Mouse (Mus musculus): ENCODE results near the gene Olfr1359.
A peak's percentile ranks its signal among the peaks of the same experiment; 100 is the strongest.
"Not testable (repeated sequence)": the region's sequence is repeated elsewhere in the genome, so short reads cannot be mapped to it uniquely, and the experiment has no call there.

The Olfr1359 gene

GRCm38 (mm10) chr13:21722993-21723836 is 25.3 kb downstream of the Olfr1359 start:
- DNase-seq (ENCODE audit: low spot score in 2 of 2): no peak

- no peak for DNase-seq (ENCODE audit: low spot score in 2 of 2)
These were observed 30.1 kb downstream of the Olfr1359 start for GRCm38 (mm10) chr13:21727948-21728572.

GRCm38 (mm10) chr13:21729544-21729943 is 31.6 kb downstream of the Olfr1359 start:
- no peak for DNase-seq (ENCODE audit: low spot score in 2 of 2)

- DNase-seq (ENCODE audit: low spot score in 2 of 2): no peak
These were observed 35.6 kb downstream of the Olfr1359 start for GRCm38 (mm10) chr13:21733466-21733865.

GRCm38 (mm10) chr13:21734010-21734905 is 36.3 kb downstream of the Olfr1359 start:
- peak; percentile 76 to 82 for DNase-seq (ENCODE audit: low spot score in 2 of 2)

- DNase-seq (ENCODE audit: low spot score in 2 of 2): peak; percentile 39 to 61
These were observed 37.2 kb downstream of the Olfr1359 start, which contains the start of gene Hist1h4j for GRCm38 (mm10) chr13:21734906-21735767. Hist1h4j (plus strand) TSS chr13:21735064.

GRCm38 (mm10) chr13:21745006-21745405 is 47.1 kb downstream of the Olfr1359 start:
- no peak for DNase-seq (ENCODE audit: low spot score in 2 of 2)

- DNase-seq (ENCODE audit: low spot score in 2 of 2): no peak
These were observed 51.7 kb downstream of the Olfr1359 start for GRCm38 (mm10) chr13:21749387-21750158.

GRCm38 (mm10) chr13:21750159-21751017 is 52.5 kb downstream of the Olfr1359 start, which contains the start of gene Hist1h4k:
Hist1h4k (minus strand) TSS chr13:21750505.
- DNase-seq (ENCODE audit: low spot score in 2 of 2): peak; percentile 79 to 86

GRCm38 (mm10) chr13:21751417-21751816 is 53.5 kb downstream of the Olfr1359 start:
- no peak for DNase-seq (ENCODE audit: low spot score in 2 of 2)

GRCm38 (mm10) chr13:21751827-21752226 is 53.9 kb downstream of the Olfr1359 start:
- DNase-seq (ENCODE audit: low spot score in 2 of 2): no peak

GRCm38 (mm10) chr13:21752356-21752755 is 54.4 kb downstream of the Olfr1359 start:
- DNase-seq (ENCODE audit: low spot score in 2 of 2): no peak

GRCm38 (mm10) chr13:21753051-21753523 is 55.2 kb downstream of the Olfr1359 start:
- DNase-seq (ENCODE audit: low spot score in 2 of 2): no peak

- DNase-seq (ENCODE audit: low spot score in 2 of 2): peak; percentile 78 to 93
These were observed 55.8 kb downstream of the Olfr1359 start, which contains the start of the genes Hist1h2ak and Hist1h2bn for GRCm38 (mm10) chr13:21753524-21754285. Hist1h2ak (minus strand) TSS chr13:21753827. Hist1h2bn (plus strand) TSS chr13:21754123.

GRCm38 (mm10) chr13:21754294-21755001 is 56.5 kb downstream of the Olfr1359 start:
- not testable (repeated sequence) for DNase-seq (ENCODE audit: low spot score in 2 of 2)

- no peak for DNase-seq (ENCODE audit: low spot score in 2 of 2)
These were observed 57.8 kb downstream of the Olfr1359 start for GRCm38 (mm10) chr13:21755707-21756106.

All from heart, adult 9 months (tissue).